Mouse (Mus musculus): ENCODE data around the gene Apol10b.
"Not testable (repeated sequence)": the region's sequence is repeated elsewhere in the genome, so short reads cannot be mapped to it uniquely, and the experiment has no call there.

Gene Apol10b

DNA sequence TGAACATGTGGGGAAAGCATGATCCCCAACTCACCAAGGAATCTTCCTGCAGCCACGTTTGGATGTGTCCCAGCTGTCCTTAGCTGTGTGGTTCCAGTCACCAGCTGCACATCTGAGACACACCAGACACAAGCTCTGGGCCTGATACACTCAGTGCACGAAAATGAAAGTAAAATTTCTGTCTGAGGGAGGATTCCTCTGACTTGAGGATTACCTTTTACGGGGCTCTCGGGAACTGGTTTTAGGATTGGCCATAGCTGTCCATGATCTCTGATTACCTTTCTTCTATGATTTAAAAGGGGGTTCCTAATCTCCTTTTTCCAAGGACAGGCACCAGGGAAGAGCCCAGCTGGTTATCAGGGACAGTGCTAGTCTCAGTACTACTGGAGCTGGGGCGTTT lies at the start of gene Apol10b:
Apol10b (minus strand) TSS at position 165 of the 400 bp plus-strand sequence.
- DNase-seq (ENCODE audit: low spot score) = no peak

DNA sequence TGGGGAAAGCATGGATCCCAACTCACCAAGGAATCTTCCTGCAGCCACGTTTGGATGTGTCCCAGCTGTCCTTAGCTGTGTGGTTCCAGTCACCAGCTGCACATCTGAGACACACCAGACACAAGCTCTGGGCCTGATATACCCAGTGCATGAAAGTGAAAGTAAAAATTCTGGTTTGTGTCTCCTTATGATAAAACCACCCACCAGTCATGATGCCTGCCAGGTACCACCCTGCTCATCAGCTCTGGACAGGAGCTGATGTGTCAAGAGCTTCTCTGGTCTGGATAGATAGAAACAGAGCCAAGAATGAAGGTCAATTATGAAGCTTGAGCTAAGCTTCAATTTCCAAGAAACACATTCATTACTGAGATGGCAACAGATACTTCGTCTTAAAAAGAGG lies 47.3 kb upstream of the Apol10b start, which contains the start of gene Apol11b:
Apol11b (minus strand) TSS at position 111 of the 400 bp plus-strand sequence.
- DNase-seq (ENCODE audit: low spot score) = not testable (repeated sequence)

DNA sequence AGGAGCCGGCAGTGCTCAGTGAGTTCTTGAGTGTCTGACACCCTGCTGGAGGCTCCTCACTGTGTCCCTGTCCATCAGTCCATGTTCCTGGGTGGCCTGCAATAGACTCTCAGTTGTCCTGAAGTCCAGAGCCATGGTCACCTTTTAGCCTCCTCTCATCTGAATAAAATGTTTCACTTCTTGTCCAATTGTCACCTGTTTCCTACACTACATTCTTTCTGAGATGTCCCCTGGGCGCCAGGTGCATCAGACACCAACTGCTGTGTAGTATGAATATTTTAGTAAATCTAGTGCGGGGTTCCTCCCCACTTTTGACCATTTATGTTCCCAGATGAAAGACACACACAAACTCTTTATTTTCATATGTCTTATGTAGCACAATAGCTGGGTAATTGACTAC lies 33.9 kb upstream of the Apol10b start:
- DNase-seq (ENCODE audit: low spot score) = not testable (repeated sequence)

DNA sequence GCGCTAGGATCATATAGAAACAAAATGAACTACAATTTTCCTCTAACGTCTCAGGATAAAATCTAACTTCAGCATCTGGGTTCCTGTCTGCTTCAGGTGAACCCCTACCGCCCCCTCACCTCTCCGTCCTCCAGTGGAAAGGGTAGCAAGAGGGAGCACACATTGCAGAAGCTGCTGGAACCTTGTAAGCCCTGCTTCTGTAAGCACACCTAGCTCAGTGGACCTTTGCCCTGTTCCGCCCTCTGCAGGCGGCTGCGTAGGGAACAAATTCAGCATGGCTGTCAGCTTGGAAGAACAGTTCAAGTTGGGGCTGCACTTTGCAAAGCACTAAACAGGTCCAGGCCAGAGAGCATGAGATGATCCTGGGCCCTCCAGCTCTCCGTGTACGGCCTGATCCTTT lies 32.7 kb upstream of the Apol10b start:
- not testable (repeated sequence) for DNase-seq (ENCODE audit: low spot score)

DNA sequence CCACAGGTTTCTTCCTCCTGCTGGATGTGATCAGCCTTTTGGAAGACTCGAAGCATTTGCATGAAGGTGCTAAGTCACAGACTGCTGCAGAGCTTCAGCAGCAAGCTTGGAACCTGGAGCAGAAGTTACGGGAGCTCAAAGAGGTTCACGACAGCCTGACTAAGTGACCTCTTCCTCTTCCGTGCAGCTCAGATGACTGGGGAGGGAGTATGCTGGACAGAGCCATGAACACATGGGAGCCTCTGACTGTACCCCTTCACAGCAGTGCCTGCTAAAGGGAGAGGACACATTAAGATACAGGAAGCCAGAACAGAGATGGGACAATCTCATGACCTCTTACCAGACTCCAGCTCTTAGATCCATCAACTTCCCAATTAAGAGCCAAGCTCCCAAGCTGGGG lies 30.5 kb upstream of the Apol10b start:
- DNase-seq (ENCODE audit: low spot score) = not testable (repeated sequence)

DNA sequence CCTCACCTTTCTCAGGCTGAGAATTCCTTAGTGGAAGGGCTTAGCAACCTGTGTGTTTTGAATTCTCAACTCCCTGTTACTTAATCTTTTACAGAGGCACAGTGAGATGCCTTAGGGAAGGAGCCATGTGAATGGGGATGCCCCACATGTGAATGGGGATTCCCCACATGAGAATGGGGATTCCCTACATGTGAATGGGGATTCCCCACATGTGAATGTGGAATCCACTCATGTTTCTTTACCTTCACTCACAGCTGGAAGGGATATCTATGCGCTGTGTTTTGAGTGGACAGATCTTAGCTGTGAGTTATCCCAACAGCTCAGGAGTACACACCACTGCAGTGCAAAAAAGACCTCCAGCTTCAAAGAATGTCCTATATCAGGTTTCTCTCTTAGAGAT lies 28.8 kb upstream of the Apol10b start:
- DNase-seq (ENCODE audit: low spot score) = no peak

DNA sequence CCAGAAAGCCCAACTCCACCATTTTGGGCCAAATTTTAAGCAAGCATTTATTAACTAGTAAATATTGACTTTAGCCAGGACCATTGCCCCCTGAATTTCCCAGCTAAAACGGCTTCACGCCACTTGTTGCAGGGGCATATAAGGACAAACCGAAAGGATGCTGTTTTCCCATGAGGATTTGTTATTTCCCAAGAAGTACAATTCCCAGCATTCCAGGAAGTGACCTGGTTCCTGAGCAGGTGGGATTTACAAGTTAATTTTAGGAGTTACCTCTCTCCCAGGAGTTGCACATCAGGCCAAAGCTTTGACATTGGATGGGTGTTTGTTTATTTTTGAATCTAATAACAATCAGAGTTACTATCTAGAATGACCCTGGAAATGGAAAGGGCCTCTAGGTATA lies 10.1 kb upstream of the Apol10b start:
- no peak for DNase-seq (ENCODE audit: low spot score)

DNA sequence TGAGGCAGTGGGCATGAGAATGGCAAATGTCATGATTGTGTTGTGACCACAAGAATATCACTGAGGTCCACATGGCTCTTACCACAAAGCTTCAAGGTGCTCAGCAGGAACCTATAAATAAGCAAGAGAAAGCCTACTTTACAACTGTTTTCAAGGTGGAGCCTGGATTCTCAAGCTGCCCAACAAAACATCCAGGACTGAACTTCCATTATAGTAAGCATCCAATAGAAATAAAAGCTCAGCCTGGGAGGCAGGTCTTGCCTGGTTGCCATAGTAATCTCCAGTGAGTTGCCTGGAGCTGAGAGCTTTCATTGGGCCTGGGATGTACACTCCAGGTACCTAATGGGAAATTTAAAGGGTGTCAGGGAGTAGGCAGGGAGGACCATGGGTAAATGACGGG lies 3.0 kb upstream of the Apol10b start, which contains the start of gene Gm36245:
Gm36245 (plus strand) TSS at position 301 of the 400 bp plus-strand sequence.
- DNase-seq (ENCODE audit: low spot score) = no peak

DNA sequence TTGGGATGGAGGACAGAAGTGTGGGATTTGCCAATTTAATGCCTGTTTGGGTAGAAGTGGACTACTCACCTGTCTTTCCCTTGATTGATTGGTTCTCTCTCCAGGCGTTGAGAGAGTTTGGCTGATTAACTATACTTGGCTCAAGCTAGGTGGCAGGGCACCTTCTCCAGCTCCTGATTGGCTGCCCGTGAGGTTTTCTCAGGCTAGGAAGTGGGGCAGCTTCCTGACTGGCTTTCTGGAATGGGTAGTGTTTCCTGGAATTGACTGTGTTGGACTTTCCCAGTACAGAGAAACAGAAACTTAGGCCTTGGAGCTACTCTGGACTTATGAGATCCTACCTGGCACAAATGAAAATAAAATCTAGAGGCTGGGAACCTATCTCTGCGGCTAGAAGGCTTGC lies 2.5 kb upstream of the Apol10b start:
- DNase-seq (ENCODE audit: low spot score) = no peak

DNA sequence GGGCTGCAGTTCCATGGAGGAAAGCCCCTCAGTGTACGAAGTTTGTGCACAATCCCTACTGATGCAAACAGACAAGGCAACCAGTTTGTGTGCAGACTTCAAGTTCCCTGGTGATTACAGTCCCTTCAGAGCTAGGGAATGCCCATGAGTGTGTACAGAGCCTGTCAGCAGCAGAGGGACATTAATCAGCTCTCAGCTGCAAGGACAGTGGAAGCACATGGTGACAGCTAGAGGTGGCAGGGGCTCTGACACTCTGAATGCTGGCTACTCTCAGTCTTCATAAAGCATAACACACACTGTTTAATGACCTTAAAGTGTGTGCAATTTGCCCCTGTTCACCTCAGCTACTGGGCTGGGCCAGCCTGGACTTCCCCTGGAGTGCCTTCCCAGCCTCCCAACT lies 2.4 kb downstream of the Apol10b start:
- no peak for DNase-seq (ENCODE audit: low spot score)

DNA sequence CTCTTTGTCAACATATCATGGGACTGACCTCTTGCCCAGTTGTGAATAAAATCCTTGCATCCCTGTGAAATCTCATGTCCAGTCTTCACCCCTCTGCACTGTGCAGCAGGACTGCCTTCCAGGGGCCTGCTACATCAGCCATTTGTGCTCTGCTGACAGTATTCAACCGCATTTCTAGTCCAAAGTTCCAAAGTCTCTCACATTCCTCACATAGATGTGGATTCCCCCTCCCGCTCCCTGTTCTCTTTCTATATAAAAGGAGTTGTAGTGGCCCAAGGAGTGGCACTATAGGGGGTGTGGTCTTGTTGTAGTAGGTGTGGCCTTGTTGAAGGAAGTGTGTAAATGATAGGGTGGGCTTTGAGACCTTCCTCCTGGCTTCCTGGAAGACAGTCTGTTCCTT lies 5.0 kb downstream of the Apol10b start:
- DNase-seq (ENCODE audit: low spot score) = no peak

DNA sequence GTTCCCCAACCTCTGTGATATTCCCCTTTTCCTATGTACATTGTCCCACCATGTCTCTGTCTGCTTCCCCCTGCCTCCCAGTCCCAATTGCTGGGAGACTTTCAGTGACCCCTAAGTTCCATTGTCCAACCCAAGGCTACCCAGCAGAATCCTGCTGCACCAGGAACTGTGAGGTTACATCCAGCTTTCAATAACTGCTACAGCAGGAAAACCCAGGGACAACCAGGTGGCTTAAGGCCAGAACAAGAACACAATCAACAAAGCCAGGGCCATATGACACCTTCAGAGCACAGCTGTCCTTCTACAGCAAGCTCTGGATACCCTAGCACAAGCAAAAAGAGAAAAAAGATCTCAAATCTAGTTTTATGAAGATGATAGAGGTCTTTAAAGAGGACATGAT lies 6.9 kb downstream of the Apol10b start:
- no peak for DNase-seq (ENCODE audit: low spot score)

DNA sequence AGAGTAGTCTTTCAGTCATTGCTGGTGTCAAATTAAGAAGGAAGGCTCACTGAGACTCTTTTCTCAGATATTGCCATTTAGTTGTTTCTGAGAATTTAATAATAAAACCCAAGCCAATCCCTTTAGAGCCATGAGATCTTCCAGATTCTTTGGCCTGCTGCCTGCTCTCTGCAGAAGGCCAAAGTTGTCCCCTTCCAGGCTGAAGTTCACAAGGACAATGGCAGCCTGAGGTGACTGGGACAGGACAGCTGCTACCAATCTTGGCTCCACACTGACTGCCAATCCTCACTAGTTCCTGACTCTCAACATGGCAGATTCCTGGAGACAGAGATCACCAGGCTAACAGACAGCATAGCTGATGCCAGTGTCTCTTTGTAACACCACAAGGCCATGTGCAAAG lies 8.9 kb downstream of the Apol10b start:
- no peak for DNase-seq (ENCODE audit: low spot score)

DNA sequence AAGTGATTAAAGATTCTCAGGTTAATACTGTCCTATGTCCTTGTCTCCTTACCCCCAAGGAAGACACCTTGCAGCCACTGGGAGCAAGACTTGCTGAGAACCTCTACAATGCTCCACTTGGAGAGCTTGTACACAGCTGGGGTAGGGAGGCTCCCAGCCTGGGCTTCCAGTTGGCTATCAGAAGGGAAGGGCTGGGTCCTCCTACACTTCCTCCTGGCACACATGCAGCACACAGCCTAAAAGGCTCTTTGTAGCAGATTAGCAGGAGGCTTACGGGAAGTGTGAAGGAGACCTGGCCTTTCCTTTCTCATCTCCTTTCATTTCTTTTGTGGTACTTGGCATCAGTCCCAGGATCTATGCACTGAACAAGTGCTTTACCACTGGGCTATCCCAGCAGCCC lies 14.2 kb downstream of the Apol10b start:
- no peak for DNase-seq (ENCODE audit: low spot score)

DNA sequence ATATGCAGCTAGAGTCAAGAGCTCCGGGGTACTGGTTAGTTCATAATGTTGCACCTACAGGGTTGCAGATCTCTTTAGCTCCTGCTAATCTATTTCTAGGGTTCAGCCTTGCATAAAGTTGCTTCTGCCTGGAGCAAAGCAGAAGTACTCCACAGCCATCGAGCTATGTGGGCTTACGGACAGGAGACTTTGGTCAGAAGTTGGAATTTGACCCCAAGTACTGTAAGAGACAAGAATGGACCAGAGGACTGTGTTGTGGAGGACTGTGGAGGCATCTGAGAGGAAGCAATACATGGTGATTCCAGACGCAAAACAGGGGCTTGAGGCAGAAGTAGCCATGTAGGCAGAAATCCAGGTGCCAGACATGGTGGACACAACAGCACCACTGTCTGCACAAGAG lies 16.6 kb downstream of the Apol10b start:
- DNase-seq (ENCODE audit: low spot score) = no peak

DNA sequence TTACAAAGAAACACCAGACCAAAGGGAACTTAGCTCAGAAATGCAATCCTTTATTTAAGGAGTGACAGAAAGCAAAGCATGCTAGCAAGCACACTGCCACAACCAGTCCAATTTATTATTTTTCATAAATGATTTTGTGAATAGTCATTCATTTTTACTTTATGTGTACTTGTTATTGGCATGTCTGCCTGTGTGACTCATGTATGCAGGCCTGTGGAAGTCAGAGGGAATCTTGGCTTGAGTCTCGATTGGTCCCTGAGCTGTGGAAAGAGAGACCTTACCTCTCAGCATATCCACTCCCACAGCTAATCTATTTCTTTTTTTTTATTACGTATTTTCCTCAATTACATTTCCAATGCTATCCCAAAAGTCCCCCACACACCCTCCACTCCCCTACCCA lies 17.1 kb downstream of the Apol10b start:
- no peak for DNase-seq (ENCODE audit: low spot score)

DNA sequence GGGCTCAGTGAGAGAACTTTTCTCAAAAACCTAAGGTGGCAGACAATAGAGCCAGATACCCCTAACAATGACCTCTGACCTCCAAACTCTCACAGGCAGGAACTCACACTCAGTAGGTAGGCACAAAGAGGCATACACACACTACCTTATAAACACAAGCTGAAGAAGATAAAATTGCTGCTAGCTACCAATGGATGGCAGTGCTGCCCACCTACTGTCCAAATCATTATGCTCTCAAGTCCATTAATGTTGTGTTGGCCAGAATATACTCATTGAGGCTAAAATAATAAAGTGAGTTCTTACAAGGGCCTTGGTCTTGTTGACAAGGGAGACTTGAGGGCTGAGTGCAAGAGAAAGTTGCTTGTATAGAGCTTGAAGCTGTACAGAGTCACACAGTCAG lies 32.7 kb downstream of the Apol10b start:
- no peak for DNase-seq (ENCODE audit: low spot score)

DNA sequence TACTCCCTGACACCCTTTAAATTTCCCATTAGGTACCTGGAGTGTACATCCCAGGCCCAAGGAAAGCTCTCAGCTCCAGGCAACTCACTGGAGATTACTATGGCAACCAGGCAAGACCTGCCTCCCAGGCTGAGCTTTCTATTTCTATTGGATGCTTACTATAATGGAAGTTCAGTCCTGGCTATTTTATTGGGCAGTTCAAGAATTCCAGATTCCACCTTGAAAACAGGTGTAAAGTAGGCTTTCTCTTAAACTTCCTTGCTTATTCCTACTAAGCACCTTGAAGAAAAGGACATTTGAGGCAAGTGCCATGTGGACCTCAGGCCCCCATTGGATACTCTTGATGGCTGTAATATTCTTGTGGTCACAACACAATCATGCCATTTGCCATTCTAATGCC lies 34.1 kb downstream of the Apol10b start, which contains the start of gene 1700025B11Rik:
1700025B11Rik (minus strand) TSS at position 101 of the 400 bp plus-strand sequence.
- no peak for DNase-seq (ENCODE audit: low spot score)

DNA sequence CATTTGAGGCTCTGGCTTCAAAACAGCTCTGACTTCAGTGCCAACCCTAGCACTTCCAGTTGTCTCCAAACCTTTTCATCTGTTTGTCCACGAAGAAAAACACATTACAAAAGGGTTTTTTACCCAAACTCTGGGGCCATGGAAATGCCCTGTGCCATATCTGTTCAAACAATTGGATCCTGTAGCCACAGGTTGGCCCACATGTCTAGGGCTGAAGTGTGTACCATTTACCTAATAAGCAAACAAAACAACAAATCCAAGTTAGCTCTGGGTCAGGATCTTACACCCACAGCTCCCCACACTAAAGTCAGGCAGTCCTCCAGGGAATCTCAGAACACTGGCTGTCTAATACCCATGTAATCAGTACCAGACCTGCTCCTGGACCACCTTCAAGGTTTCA lies 56.7 kb downstream of the Apol10b start:
- not testable (repeated sequence) for DNase-seq (ENCODE audit: low spot score)
